Mouse (Mus musculus): ENCODE results near the gene Nhlrc4. TPM values are rescaled to one million over a fixed set of nuclear protein-coding genes. Genes with fewer than 3 reads are reported as not detected.

Nhlrc4 gene
- polyA plus RNA-seq, 1 experiment: 3.4 TPM

DNA sequence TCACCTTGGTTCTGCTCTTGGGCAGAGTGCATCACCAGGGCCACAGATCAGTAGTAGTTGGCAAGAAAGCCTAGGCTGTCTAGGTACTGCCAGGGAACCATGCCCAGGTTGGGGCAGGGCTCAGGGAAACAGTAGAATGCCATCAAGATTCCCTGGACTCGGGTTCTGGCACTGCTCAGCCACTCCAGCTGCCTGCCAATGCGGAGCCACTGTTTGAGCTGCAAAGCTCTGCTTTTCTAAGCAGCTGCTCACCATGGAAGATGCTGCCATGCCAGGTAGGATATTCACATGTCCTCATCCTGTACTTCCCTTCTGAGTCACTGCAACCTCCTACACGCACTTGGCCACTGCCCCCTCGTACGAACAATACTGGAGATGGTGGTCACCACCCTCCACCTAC lies 36.1 kb upstream of the Nhlrc4 start:
- Histone ChIP-seq H3K4me3 (replicated peaks) (no peak overlapping the region), H3K27me3 (ENCODE audit: control insufficient read depth) (peaks cover 4% of the 10 kb centered on the region), H3K4me1 (ENCODE audit: control insufficient read depth) (peaks cover 90% of the 10 kb centered on the region), H3K9me3 (ENCODE audit: control insufficient read depth, low read length) (no peaks in the 10 kb centered on the region), H3K36me3 (ENCODE audit: control insufficient read depth) (peaks cover 62% of the 10 kb centered on the region)
- no peak for TF ChIP-seq GATA1 (IDR thresholded peaks at IDR 0.05; ENCODE audit: low read length)
- TF ChIP-seq TAL1 (IDR thresholded peaks at IDR 0.05; ENCODE audit: low read length): no peak

DNA sequence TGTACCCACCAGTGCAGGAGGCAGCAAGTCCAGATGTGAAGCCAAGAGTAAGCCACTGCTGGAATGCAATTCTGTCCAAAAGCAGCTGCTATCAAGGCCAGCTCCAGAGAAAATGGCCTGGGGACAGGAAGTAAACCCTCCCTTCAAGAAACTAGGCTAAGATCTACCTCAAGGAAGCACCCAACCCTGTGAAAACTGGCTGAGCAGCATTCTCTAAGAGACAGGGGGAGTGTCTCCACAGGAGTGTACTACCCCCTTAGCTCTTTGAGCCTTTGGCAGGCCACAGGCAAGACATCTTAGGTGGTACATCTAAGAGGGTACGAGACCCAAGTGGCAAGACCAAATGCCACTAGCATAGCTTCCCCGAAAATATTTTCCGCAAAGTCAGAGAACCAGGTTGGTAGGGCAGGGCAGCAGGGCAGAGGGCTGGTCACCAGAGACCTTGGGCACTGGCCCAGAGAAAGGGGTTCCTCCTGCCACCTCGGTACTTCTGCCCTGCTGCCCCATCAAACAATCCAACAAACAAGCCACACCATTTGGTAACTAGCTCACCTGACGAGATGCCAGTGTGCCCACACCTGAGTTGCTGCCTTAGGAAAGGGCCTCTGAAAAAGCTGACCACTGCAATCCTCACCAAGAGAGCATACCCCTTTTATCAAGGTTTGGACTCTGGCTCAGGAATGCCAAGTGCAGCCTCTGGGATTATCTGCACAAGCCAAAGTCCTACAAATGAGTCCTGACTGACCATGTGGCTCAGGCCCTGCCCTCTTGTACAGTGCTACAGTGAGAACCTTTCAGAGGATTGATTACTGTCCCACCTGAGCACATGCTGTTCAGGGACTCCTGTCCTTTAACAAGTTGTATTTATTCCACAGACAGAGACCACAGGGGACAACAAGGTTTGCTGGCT lies 35.3 kb upstream of the Nhlrc4 start:
- peaks cover 66% of the 10 kb centered on the region for H3K36me3 ChIP-seq (ENCODE audit: control insufficient read depth)
- no peaks in the 10 kb centered on the region for H3K9me3 ChIP-seq (ENCODE audit: control insufficient read depth, low read length)
- H3K4me1 ChIP-seq (ENCODE audit: control insufficient read depth): peaks cover 83% of the 10 kb centered on the region
- H3K27me3 ChIP-seq (ENCODE audit: control insufficient read depth): no peaks in the 10 kb centered on the region
- TF ChIP-seq TAL1 (IDR thresholded peaks at IDR 0.05; ENCODE audit: low read length): no peak
- no peak for TF ChIP-seq GATA1 (IDR thresholded peaks at IDR 0.05; ENCODE audit: low read length)
- no peak overlapping the region for H3K4me3 ChIP-seq (replicated peaks)

DNA sequence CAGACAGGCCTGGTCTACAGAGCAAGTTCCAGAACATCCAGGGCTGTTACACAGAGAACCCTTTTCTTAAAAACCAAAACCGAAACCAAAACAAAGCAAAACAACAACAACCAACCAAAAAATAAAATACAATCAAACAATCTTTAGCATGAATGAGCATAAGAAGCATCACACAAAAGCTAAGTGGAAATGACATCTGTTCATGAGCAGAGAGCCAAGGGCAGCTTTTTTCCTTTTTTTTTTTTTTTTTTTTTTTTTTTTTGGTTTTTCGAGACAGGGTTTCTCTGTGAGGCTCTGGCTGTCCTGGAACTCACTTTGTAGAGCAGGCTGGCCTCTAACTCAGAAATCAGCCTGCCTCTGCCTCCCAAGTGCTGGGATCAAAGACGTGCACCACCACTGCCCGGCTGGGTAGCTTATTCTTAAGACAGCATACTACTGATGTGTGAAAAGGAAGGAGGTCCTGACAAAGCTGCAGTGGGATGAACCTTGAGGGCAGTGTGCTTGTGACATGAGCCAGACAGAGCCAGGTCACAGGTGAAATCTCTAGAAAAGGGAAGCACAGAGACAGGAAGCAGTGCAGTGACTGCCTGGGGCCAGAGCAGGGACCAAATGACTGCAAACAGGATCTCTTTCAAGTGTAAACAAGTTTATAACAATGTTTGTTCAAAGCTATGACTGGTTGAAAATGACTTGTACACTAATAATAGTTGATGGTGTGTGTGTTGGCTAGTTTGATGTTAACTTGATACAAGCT lies 26.4 kb upstream of the Nhlrc4 start:
- Histone ChIP-seq H3K4me1 (ENCODE audit: control insufficient read depth) (peaks cover 69% of the 10 kb centered on the region), H3K9me3 (ENCODE audit: control insufficient read depth, low read length) (no peaks in the 10 kb centered on the region), H3K36me3 (ENCODE audit: control insufficient read depth) (peaks cover 65% of the 10 kb centered on the region), H3K27me3 (ENCODE audit: control insufficient read depth) (no peaks in the 10 kb centered on the region), H3K4me3 (replicated peaks) (no peak overlapping the region)
- TF ChIP-seq TAL1 (IDR thresholded peaks at IDR 0.05; ENCODE audit: low read length) (no peak), GATA1 (IDR thresholded peaks at IDR 0.05; ENCODE audit: low read length) (no peak)

DNA sequence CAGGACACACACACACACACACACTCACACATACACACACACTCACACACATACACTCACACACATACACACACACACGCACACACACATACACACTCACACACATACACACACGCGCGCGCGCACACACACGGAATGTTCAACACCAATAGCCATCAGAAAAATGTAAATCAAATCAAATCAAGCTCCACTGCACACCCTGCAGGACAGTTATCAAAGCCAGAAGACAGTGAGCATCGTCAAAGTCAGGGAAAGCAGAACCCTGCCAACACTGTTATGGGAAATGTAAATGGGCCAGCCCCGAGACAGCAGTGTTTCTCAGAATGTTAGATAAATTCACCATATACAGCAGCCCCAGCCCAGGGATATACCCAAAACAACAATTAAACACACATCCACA lies 25.7 kb upstream of the Nhlrc4 start:
- H3K27me3 ChIP-seq (ENCODE audit: control insufficient read depth): no peaks in the 10 kb centered on the region
- H3K9me3 ChIP-seq (ENCODE audit: control insufficient read depth, low read length): no peaks in the 10 kb centered on the region
- H3K4me1 ChIP-seq (ENCODE audit: control insufficient read depth): peaks cover 67% of the 10 kb centered on the region
- peaks cover 67% of the 10 kb centered on the region for H3K36me3 ChIP-seq (ENCODE audit: control insufficient read depth)
- no peak overlapping the region for H3K4me3 ChIP-seq (replicated peaks)
- TF ChIP-seq GATA1 (IDR thresholded peaks at IDR 0.05; ENCODE audit: low read length) (no peak), TAL1 (IDR thresholded peaks at IDR 0.05; ENCODE audit: low read length) (no peak)

DNA sequence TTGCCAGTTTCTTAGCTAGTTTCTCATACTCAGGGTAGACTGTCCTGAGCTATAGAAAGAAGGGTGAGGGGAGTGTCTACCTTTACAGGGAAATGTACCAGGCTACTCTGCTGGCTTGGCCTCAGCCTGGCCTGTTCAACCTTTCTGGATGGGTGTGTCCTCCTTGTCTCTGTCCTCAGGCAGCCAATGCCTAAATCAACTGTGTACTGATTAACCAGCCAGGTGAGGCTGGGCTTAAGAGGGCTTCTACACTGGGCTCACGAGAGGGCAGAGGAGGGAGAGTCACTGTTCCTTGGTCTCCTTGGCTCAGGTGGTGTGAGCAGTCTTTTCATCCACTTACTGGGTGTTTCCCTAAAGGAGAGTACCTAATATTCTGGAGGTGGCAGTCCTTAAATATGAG lies 23.4 kb upstream of the Nhlrc4 start:
- Histone ChIP-seq H3K27me3 (ENCODE audit: control insufficient read depth) (no peaks in the 10 kb centered on the region), H3K36me3 (ENCODE audit: control insufficient read depth) (peaks cover 79% of the 10 kb centered on the region), H3K4me3 (replicated peaks) (no peak overlapping the region), H3K9me3 (ENCODE audit: control insufficient read depth, low read length) (no peaks in the 10 kb centered on the region), H3K4me1 (ENCODE audit: control insufficient read depth) (peaks cover 83% of the 10 kb centered on the region)
- TF ChIP-seq GATA1 (IDR thresholded peaks at IDR 0.05; ENCODE audit: low read length) (no peak), TAL1 (IDR thresholded peaks at IDR 0.05; ENCODE audit: low read length) (no peak)

DNA sequence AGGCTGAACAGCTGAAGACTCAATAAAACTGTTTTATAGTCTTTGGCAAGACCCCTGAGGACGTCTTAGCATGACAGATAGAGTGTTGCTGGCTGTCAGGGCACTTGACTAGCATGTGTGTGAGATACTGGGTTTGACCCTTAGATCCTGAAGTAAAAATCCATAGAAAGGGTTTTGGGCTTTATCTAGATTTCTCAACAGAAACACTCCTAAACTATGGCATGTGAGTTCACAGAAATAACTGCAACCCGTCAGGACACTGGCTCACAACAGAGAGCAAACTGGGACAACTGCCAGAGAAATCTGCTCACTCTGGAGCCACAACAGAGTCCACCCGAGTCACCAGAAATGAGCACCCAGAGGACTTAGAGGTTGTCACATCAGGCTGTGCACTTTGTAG lies 22.9 kb upstream of the Nhlrc4 start:
- no peaks in the 10 kb centered on the region for H3K27me3 ChIP-seq (ENCODE audit: control insufficient read depth)
- peaks cover 79% of the 10 kb centered on the region for H3K36me3 ChIP-seq (ENCODE audit: control insufficient read depth)
- TF ChIP-seq TAL1 (IDR thresholded peaks at IDR 0.05; ENCODE audit: low read length) (no peak), GATA1 (IDR thresholded peaks at IDR 0.05; ENCODE audit: low read length) (no peak)
- no peaks in the 10 kb centered on the region for H3K9me3 ChIP-seq (ENCODE audit: control insufficient read depth, low read length)
- no peak overlapping the region for H3K4me3 ChIP-seq (replicated peaks)
- H3K4me1 ChIP-seq (ENCODE audit: control insufficient read depth): peaks cover 83% of the 10 kb centered on the region

DNA sequence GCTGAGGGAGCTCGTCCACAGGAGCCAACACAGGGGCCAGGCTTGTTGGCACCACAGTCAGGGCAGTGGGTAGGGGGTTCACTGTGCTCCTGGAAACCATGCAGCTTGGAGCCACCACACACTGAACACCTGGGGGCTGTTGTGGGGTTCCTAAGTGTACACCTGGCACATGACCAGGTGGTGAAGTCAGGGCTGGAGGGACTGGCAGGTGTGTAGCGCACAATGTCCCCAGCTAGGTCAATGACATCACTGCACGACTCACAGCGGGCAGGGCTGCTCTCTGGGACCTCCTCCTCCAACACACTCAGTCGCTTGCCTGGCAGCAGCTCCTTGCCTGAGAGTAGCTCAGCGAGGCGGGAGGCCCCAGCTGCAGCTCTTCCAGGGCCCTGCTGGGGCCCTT lies 19.5 kb upstream of the Nhlrc4 start:
- Histone ChIP-seq H3K27me3 (ENCODE audit: control insufficient read depth) (no peaks in the 10 kb centered on the region), H3K36me3 (ENCODE audit: control insufficient read depth) (peaks cover 93% of the 10 kb centered on the region), H3K9me3 (ENCODE audit: control insufficient read depth, low read length) (no peaks in the 10 kb centered on the region), H3K4me3 (replicated peaks) (no peak overlapping the region), H3K4me1 (ENCODE audit: control insufficient read depth) (peaks cover 92% of the 10 kb centered on the region)
- no peak for TF ChIP-seq GATA1 (IDR thresholded peaks at IDR 0.05; ENCODE audit: low read length)

DNA sequence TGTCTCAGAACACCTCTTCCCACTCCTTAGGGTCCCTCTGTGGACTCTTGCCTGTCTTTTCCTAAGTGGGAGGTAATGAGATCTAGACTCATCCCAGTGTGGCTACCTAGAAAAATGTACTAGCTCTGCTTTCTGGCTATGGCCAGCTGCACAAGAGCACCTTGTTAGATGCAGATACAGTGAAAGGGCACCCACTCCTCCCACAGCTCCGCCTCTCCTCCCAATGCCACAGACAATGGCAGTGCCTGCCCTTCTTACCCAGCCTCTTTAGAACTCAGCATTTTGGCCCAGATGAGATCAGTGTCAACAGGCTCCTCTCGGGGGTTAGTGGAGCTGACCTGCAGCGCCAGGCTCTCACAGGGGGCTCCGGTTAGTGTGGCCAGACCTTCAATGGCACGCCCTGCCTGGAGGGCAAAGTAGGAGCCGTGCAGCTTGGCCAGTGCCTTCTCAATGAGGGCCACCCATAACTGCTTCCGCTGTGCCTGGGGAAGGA lies 17.7 kb upstream of the Nhlrc4 start:
- Histone ChIP-seq H3K27me3 (ENCODE audit: control insufficient read depth) (no peaks in the 10 kb centered on the region), H3K4me3 (replicated peaks) (peak overlapping the region; percentile 75), H3K9me3 (ENCODE audit: control insufficient read depth, low read length) (no peaks in the 10 kb centered on the region), H3K36me3 (ENCODE audit: control insufficient read depth) (peaks cover 97% of the 10 kb centered on the region), H3K4me1 (ENCODE audit: control insufficient read depth) (peaks cover 90% of the 10 kb centered on the region)
- TF ChIP-seq TAL1 (IDR thresholded peaks at IDR 0.05; ENCODE audit: low read length) (no peak), GATA1 (IDR thresholded peaks at IDR 0.05; ENCODE audit: low read length) (no peak)

DNA sequence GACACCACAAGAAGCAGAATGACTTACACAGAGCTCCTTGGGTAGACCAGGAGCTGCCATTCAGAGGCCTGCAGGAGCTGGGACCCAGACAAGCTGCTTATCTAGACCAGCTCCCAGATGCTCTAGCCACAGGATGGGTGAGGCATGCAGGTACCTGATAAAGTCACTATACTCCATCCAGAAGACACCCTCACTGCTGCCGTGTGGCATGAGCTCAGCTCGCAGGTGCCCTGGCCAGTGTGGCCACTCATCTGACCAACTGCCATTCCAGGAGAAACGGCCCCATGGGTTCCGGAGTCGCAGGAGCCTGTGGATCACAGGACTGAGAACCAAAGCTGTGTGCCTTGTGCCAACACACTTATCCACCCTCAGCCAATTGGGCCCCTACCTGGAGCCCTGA lies 16.8 kb upstream of the Nhlrc4 start:
- H3K36me3 ChIP-seq (ENCODE audit: control insufficient read depth): peaks cover 97% of the 10 kb centered on the region
- peaks cover 85% of the 10 kb centered on the region for H3K4me1 ChIP-seq (ENCODE audit: control insufficient read depth)
- H3K27me3 ChIP-seq (ENCODE audit: control insufficient read depth): no peaks in the 10 kb centered on the region
- H3K4me3 ChIP-seq (replicated peaks): peak overlapping the region; percentile 75
- TF ChIP-seq GATA1 (IDR thresholded peaks at IDR 0.05; ENCODE audit: low read length) (peak; percentile 99), TAL1 (IDR thresholded peaks at IDR 0.05; ENCODE audit: low read length) (peak; percentile 99)
- H3K9me3 ChIP-seq (ENCODE audit: control insufficient read depth, low read length): no peaks in the 10 kb centered on the region
